Mouse (Mus musculus): ENCODE measurements at regions not wholly inside any gene's neighbourhood (a gene's known extent, or its start where the extent isn't known, plus 50 kb on each side); places are given as distances from the start of the nearest gene placed in this dataset.

- ATAC-seq (replicated peaks; ENCODE audit: low FRiP score, low TSS enrichment, low read depth) = no peak
- no peaks in the 10 kb centered on the region for H3K9me3 ChIP-seq (ENCODE audit: control insufficient read depth, low read length)
Measured at GRCm38 (mm10) chr9:59099738-59100137, 63.5 kb upstream of the Neo1 start.

GRCm38 (mm10) chr9:59097564-59097963 lies 61.3 kb upstream of the Neo1 start:
- no peak overlapping the region for H3K27ac ChIP-seq (ENCODE audit: low read depth)
- ATAC-seq (replicated peaks; ENCODE audit: low FRiP score, low TSS enrichment, low read depth) (no peak), DNase-seq (ENCODE audit: low spot score) (no peak)
- H3K4me2 ChIP-seq (ENCODE audit: low read length) = no peak overlapping the region
- H3K4me1 ChIP-seq (replicated peaks; ENCODE audit: control insufficient read depth, insufficient read depth, low read length) = 0 out of 2 replicates have a peak, but pooled peaks cover 4% of the 10 kb centered on the region
- no peak overlapping the region for H3K9ac ChIP-seq (ENCODE audit: low read length)
- H3K36me3 ChIP-seq (ENCODE audit: control insufficient read depth, insufficient read depth, low read length) = no peaks in the 10 kb centered on the region
- no peaks in the 10 kb centered on the region for H3K9me3 ChIP-seq (ENCODE audit: control insufficient read depth, low read length)
- no peak overlapping the region for H3K4me3 ChIP-seq (ENCODE audit: low read depth, low read length)
- 59% methylated on average over 4 of the region's 4 CpGs for WGBS
- H3K27me3 ChIP-seq (replicated peaks; ENCODE audit: control insufficient read depth, insufficient read depth, low read length) = no peaks in the 10 kb centered on the region

More at GRCm38 (mm10) chr9:59099738-59100137, 63.5 kb upstream of the Neo1 start:
- Histone ChIP-seq H3K4me1 (replicated peaks; ENCODE audit: control insufficient read depth, insufficient read depth, low read length) (0 out of 2 replicates have a peak, but pooled peaks cover 4% of the 10 kb centered on the region), H3K27me3 (replicated peaks; ENCODE audit: control insufficient read depth, insufficient read depth, low read length) (no peaks in the 10 kb centered on the region), H3K36me3 (ENCODE audit: control insufficient read depth, insufficient read depth, low read length) (no peaks in the 10 kb centered on the region), H3K27ac (ENCODE audit: low read depth) (no peak overlapping the region), H3K9ac (ENCODE audit: low read length) (no peak overlapping the region), H3K4me3 (ENCODE audit: low read depth, low read length) (no peak overlapping the region), H3K4me2 (ENCODE audit: low read length) (no peak overlapping the region)
- DNase-seq (ENCODE audit: low spot score) = no peak
- 71% methylated on average over 5 of the region's 5 CpGs for whole genome bisulfite sequencing

GRCm38 (mm10) chr9:59096551-59097268 lies 60.5 kb upstream of the Neo1 start:
- WGBS = 62% methylated on average over 12 of the region's 12 CpGs
- no peak for ATAC-seq (replicated peaks; ENCODE audit: low FRiP score, low TSS enrichment, low read depth)

GRCm38 (mm10) chr9:59095626-59096025 lies 59.4 kb upstream of the Neo1 start:
- Histone ChIP-seq H3K4me1 (replicated peaks; ENCODE audit: control insufficient read depth, insufficient read depth, low read length) (0 out of 2 replicates have a peak, but pooled peaks cover 4% of the 10 kb centered on the region), H3K9me3 (ENCODE audit: control insufficient read depth, low read length) (no peaks in the 10 kb centered on the region), H3K9ac (ENCODE audit: low read length) (no peak overlapping the region), H3K4me2 (ENCODE audit: low read length) (no peak overlapping the region), H3K27ac (ENCODE audit: low read depth) (no peak overlapping the region), H3K4me3 (ENCODE audit: low read depth, low read length) (no peak overlapping the region), H3K36me3 (ENCODE audit: control insufficient read depth, insufficient read depth, low read length) (no peaks in the 10 kb centered on the region), H3K27me3 (replicated peaks; ENCODE audit: control insufficient read depth, insufficient read depth, low read length) (no peaks in the 10 kb centered on the region)
- DNase-seq (ENCODE audit: low spot score) (no peak), ATAC-seq (replicated peaks; ENCODE audit: low FRiP score, low TSS enrichment, low read depth) (no peak)
- whole genome bisulfite sequencing = 72% methylated on average over 7 of the region's 7 CpGs

More at GRCm38 (mm10) chr9:59096551-59097268, 60.5 kb upstream of the Neo1 start:
- Histone ChIP-seq H3K4me1 (replicated peaks; ENCODE audit: control insufficient read depth, insufficient read depth, low read length) (0 out of 2 replicates have a peak, but pooled peaks cover 4% of the 10 kb centered on the region), H3K4me3 (ENCODE audit: low read depth, low read length) (no peak overlapping the region), H3K9ac (ENCODE audit: low read length) (no peak overlapping the region), H3K27me3 (replicated peaks; ENCODE audit: control insufficient read depth, insufficient read depth, low read length) (no peaks in the 10 kb centered on the region), H3K27ac (ENCODE audit: low read depth) (no peak overlapping the region), H3K9me3 (ENCODE audit: control insufficient read depth, low read length) (no peaks in the 10 kb centered on the region), H3K4me2 (ENCODE audit: low read length) (no peak overlapping the region), H3K36me3 (ENCODE audit: control insufficient read depth, insufficient read depth, low read length) (no peaks in the 10 kb centered on the region)
- no peak for DNase-seq (ENCODE audit: low spot score)

GRCm38 (mm10) chr9:59094106-59094505 lies 57.9 kb upstream of the Neo1 start:
- WGBS = 71% methylated on average over 4 of the region's 4 CpGs
- no peaks in the 10 kb centered on the region for H3K9me3 ChIP-seq (ENCODE audit: control insufficient read depth, low read length)
- H3K27me3 ChIP-seq (replicated peaks; ENCODE audit: control insufficient read depth, insufficient read depth, low read length) = no peaks in the 10 kb centered on the region
- 0 out of 2 replicates have a peak, but pooled peaks cover 4% of the 10 kb centered on the region for H3K4me1 ChIP-seq (replicated peaks; ENCODE audit: control insufficient read depth, insufficient read depth, low read length)
- no peak overlapping the region for H3K4me3 ChIP-seq (ENCODE audit: low read depth, low read length)
- no peak overlapping the region for H3K27ac ChIP-seq (ENCODE audit: low read depth)
- H3K9ac ChIP-seq (ENCODE audit: low read length) = no peak overlapping the region
- ATAC-seq (replicated peaks; ENCODE audit: low FRiP score, low TSS enrichment, low read depth) = no peak
- no peak overlapping the region for H3K4me2 ChIP-seq (ENCODE audit: low read length)
- no peak for DNase-seq (ENCODE audit: low spot score)
- H3K36me3 ChIP-seq (ENCODE audit: control insufficient read depth, insufficient read depth, low read length) = no peaks in the 10 kb centered on the region

GRCm38 (mm10) chr9:59091179-59091578 lies 54.9 kb upstream of the Neo1 start:
- no peak overlapping the region for H3K27ac ChIP-seq (ENCODE audit: low read depth)
- no peak overlapping the region for H3K9ac ChIP-seq (ENCODE audit: low read length)
- DNase-seq (ENCODE audit: low spot score) = no peak
- WGBS = 95% methylated on average over 3 of the region's 3 CpGs
- H3K4me1 ChIP-seq (replicated peaks; ENCODE audit: control insufficient read depth, insufficient read depth, low read length) = no peaks in the 10 kb centered on the region
- no peak overlapping the region for H3K4me2 ChIP-seq (ENCODE audit: low read length)
- no peak overlapping the region for H3K4me3 ChIP-seq (ENCODE audit: low read depth, low read length)
- ATAC-seq (replicated peaks; ENCODE audit: low FRiP score, low TSS enrichment, low read depth) = no peak
- H3K36me3 ChIP-seq (ENCODE audit: control insufficient read depth, insufficient read depth, low read length) = no peaks in the 10 kb centered on the region
- no peaks in the 10 kb centered on the region for H3K27me3 ChIP-seq (replicated peaks; ENCODE audit: control insufficient read depth, insufficient read depth, low read length)
- no peaks in the 10 kb centered on the region for H3K9me3 ChIP-seq (ENCODE audit: control insufficient read depth, low read length)

GRCm38 (mm10) chr9:59087704-59088103 lies 51.5 kb upstream of the Neo1 start:
- Histone ChIP-seq H3K36me3 (ENCODE audit: control insufficient read depth, insufficient read depth, low read length) (no peaks in the 10 kb centered on the region), H3K4me2 (ENCODE audit: low read length) (no peak overlapping the region), H3K4me3 (ENCODE audit: low read depth, low read length) (no peak overlapping the region), H3K9me3 (ENCODE audit: control insufficient read depth, low read length) (no peaks in the 10 kb centered on the region), H3K27me3 (replicated peaks; ENCODE audit: control insufficient read depth, insufficient read depth, low read length) (no peaks in the 10 kb centered on the region), H3K9ac (ENCODE audit: low read length) (no peak overlapping the region), H3K4me1 (replicated peaks; ENCODE audit: control insufficient read depth, insufficient read depth, low read length) (no peaks in the 10 kb centered on the region), H3K27ac (ENCODE audit: low read depth) (no peak overlapping the region)
- DNase-seq (ENCODE audit: low spot score) (no peak), ATAC-seq (replicated peaks; ENCODE audit: low FRiP score, low TSS enrichment, low read depth) (no peak)
- 61% methylated on average over 3 of the region's 3 CpGs for WGBS

- Histone ChIP-seq H3K4me1 (replicated peaks; ENCODE audit: control insufficient read depth, insufficient read depth, low read length) (no peaks in the 10 kb centered on the region), H3K4me2 (ENCODE audit: low read length) (no peak overlapping the region), H3K27me3 (replicated peaks; ENCODE audit: control insufficient read depth, insufficient read depth, low read length) (no peaks in the 10 kb centered on the region), H3K9ac (ENCODE audit: low read length) (no peak overlapping the region), H3K4me3 (ENCODE audit: low read depth, low read length) (no peak overlapping the region), H3K9me3 (ENCODE audit: control insufficient read depth, low read length) (no peaks in the 10 kb centered on the region), H3K36me3 (ENCODE audit: control insufficient read depth, insufficient read depth, low read length) (no peaks in the 10 kb centered on the region), H3K27ac (ENCODE audit: low read depth) (no peak overlapping the region)
- ATAC-seq (replicated peaks; ENCODE audit: low FRiP score, low TSS enrichment, low read depth) = no peak
- 41% methylated on average over 9 of the region's 9 CpGs for WGBS
- no peak for DNase-seq (ENCODE audit: low spot score)
Measured at GRCm38 (mm10) chr9:59087112-59087511, 50.9 kb upstream of the Neo1 start.

GRCm38 (mm10) chr9:59086556-59087102 lies 50.4 kb upstream of the Neo1 start:
- H3K4me2 ChIP-seq (ENCODE audit: low read length) = no peak overlapping the region
- no peak overlapping the region for H3K9ac ChIP-seq (ENCODE audit: low read length)
- H3K4me1 ChIP-seq (replicated peaks; ENCODE audit: control insufficient read depth, insufficient read depth, low read length) = no peaks in the 10 kb centered on the region
- no peaks in the 10 kb centered on the region for H3K36me3 ChIP-seq (ENCODE audit: control insufficient read depth, insufficient read depth, low read length)
- WGBS = 87% methylated on average over 10 of the region's 10 CpGs
- H3K4me3 ChIP-seq (ENCODE audit: low read depth, low read length) = no peak overlapping the region
- H3K27me3 ChIP-seq (replicated peaks; ENCODE audit: control insufficient read depth, insufficient read depth, low read length) = no peaks in the 10 kb centered on the region
- no peak overlapping the region for H3K27ac ChIP-seq (ENCODE audit: low read depth)
- H3K9me3 ChIP-seq (ENCODE audit: control insufficient read depth, low read length) = no peaks in the 10 kb centered on the region
- DNase-seq (ENCODE audit: low spot score) = no peak
- no peak for ATAC-seq (replicated peaks; ENCODE audit: low FRiP score, low TSS enrichment, low read depth)
